Mouse (Mus musculus): Measurements from ENCODE around the gene Olfr459. TPM values are rescaled to one million over a fixed set of nuclear protein-coding genes. Genes with fewer than 3 reads are reported as not detected.

Gene Olfr459
- polyA plus RNA-seq, 1 experiment, result not detected

- TF ChIP-seq POLR2A (IDR thresholded peaks at IDR 0.05; ENCODE audit: borderline replicate concordance, extremely low read depth, insufficient read depth, insufficient read length, poor library complexity, severe bottlenecking) (no peak), CTCF (IDR thresholded peaks at IDR 0.05; ENCODE audit: borderline replicate concordance, extremely low read depth, insufficient read depth, insufficient read length) (no peak)
- DNase-seq (ENCODE audit: low read depth), result no peak
Measured at GRCm38 (mm10) chr6:41744664-41745392, 30.1 kb downstream of the Olfr459 start.

- no peak for TF ChIP-seq POLR2A (IDR thresholded peaks at IDR 0.05; ENCODE audit: borderline replicate concordance, extremely low read depth, insufficient read depth, insufficient read length, poor library complexity, severe bottlenecking)
- TF ChIP-seq CTCF (IDR thresholded peaks at IDR 0.05; ENCODE audit: borderline replicate concordance, extremely low read depth, insufficient read depth, insufficient read length), result no peak
- no peak for DNase-seq (ENCODE audit: low read depth)
Measured at GRCm38 (mm10) chr6:41741101-41741500, 33.9 kb downstream of the Olfr459 start.

- no peak for TF ChIP-seq POLR2A (IDR thresholded peaks at IDR 0.05; ENCODE audit: borderline replicate concordance, extremely low read depth, insufficient read depth, insufficient read length, poor library complexity, severe bottlenecking)
- no peak for TF ChIP-seq CTCF (IDR thresholded peaks at IDR 0.05; ENCODE audit: borderline replicate concordance, extremely low read depth, insufficient read depth, insufficient read length)
- no peak for DNase-seq (ENCODE audit: low read depth)
Measured at GRCm38 (mm10) chr6:41734719-41735470, 40.1 kb downstream of the Olfr459 start.

- DNase-seq (ENCODE audit: low read depth), result no peak
- TF ChIP-seq POLR2A (IDR thresholded peaks at IDR 0.05; ENCODE audit: borderline replicate concordance, extremely low read depth, insufficient read depth, insufficient read length, poor library complexity, severe bottlenecking) (no peak), CTCF (IDR thresholded peaks at IDR 0.05; ENCODE audit: borderline replicate concordance, extremely low read depth, insufficient read depth, insufficient read length) (no peak)
Measured at GRCm38 (mm10) chr6:41727989-41728609, 46.9 kb downstream of the Olfr459 start.

- DNase-seq (ENCODE audit: low read depth), result no peak
- TF ChIP-seq CTCF (IDR thresholded peaks at IDR 0.05; ENCODE audit: borderline replicate concordance, extremely low read depth, insufficient read depth, insufficient read length) (no peak), POLR2A (IDR thresholded peaks at IDR 0.05; ENCODE audit: borderline replicate concordance, extremely low read depth, insufficient read depth, insufficient read length, poor library complexity, severe bottlenecking) (no peak)
Measured at GRCm38 (mm10) chr6:41721430-41721829, 53.5 kb downstream of the Olfr459 start.

Other genes with a start within 250 kb of the Olfr459 start
- 42.6 and 49.7 TPM in 2 replicates for gene Ephb6, start 169.7 kb downstream of the Olfr459 start, polyA plus RNA-seq (2012; rRNA removed)
- gene Trpv6, start 138.8 kb downstream of the Olfr459 start, polyA plus RNA-seq (2012; rRNA removed), result 0.04 and 0.06 TPM in 2 replicates
- not detected in 2 replicates for gene Trpv5, start 94.4 kb downstream of the Olfr459 start, polyA plus RNA-seq (2012; rRNA removed)
- gene Llcfc1, start 90.7 kb downstream of the Olfr459 start, polyA plus RNA-seq (2012; rRNA removed), result not detected in 2 replicates
- 0.49 and 0.58 TPM in 2 replicates for gene Kel, start 70.8 kb downstream of the Olfr459 start, polyA plus RNA-seq (2012; rRNA removed)
- gene Pip, start 72.4 kb upstream of the Olfr459 start, polyA plus RNA-seq (2012; rRNA removed), result not detected in 2 replicates
- gene Sval2, start 77.8 kb upstream of the Olfr459 start, polyA plus RNA-seq (2012; rRNA removed), result not detected in 2 replicates
- not detected in 2 replicates for gene Sval1, start 176.5 kb upstream of the Olfr459 start, polyA plus RNA-seq (2012; rRNA removed)
- not detected in 2 replicates for gene Sval3, start 193.0 kb upstream of the Olfr459 start, polyA plus RNA-seq (2012; rRNA removed)

Measured in brain, embryonic 14.5 days (tissue).